Mouse (Mus musculus): Measurements from ENCODE around the gene Klc2.

Gene Klc2

DNA sequence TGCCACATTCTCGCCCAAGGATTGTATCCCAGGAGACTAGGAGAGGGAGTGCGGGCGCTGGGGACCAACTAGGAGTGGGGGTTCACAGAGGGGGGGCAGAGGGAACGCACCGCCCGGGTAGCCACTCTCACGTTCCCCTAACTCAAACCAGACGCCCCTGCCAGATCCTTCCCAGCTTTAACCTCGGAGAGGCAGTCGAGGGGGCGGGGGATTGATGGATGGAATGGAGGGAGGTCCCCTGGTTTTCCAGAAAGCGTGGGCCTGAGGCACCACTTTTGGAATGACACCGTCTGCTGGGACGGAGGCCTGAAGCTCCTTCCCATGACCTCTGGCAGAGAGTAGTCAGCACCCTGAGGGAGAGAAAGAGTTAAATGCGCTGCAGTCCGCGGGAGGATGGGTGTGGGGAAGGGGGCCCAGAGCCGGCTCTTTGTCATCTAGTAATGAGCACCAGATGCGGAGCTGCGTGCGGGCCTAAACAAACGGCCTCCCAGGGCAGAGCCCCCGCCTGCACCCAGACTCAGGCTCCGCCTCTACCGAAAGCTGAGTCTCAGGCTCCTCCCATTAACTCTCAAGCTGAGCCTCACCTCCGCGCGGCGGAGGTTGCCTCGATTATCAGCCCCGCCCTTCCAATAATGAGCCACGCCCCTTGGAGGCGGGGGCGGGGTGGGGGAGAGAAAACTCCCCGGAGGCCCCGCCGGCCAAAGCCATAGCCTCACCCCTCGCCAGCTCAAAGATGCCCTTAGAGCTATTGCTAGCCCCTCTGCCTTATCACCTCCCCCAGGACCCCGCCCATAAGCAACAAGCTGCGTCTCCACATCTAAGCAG lies 46.6 kb downstream of the Klc2 start:
- peak; percentile 93 for DNase-seq

DNA sequence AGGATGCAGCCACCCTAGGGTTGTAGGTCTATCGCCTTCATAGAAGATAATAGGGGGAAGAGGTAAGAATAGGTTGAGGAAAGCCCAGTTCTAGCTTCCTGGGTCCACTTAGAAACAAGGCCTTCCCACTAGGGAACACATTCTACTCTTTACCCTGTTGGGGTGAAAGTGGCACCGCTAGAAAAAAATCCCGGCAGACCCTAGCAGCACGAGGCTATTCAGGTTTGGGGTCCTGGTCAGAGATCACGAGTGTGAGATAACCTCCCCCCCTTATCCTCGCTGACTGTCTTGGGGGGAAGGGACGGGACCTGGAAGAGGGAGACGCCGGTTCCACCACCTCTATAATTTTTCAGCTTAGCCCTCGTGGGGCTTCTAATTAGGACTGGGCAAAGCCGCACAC lies 47.3 kb downstream of the Klc2 start:
- no peak for DNase-seq

DNA sequence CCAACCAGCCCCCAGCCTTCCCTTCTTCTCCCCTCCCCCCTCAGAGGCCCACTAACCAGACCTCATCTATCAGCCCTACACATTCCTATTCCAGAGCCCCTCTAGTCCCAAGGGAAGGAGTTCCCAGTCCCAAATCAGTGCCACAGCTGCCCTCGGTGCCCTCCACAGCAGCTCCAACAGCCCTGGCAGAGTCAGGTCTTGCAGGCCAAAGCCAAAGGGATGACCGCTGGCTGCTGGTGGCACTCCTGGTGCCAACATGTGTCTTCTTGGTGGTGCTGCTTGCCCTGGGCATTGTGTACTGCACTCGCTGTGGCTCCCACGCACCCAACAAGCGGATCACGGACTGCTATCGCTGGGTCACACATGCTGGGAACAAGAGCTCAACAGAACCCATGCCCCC lies 48.4 kb downstream of the Klc2 start:
- DNase-seq = no peak

DNA sequence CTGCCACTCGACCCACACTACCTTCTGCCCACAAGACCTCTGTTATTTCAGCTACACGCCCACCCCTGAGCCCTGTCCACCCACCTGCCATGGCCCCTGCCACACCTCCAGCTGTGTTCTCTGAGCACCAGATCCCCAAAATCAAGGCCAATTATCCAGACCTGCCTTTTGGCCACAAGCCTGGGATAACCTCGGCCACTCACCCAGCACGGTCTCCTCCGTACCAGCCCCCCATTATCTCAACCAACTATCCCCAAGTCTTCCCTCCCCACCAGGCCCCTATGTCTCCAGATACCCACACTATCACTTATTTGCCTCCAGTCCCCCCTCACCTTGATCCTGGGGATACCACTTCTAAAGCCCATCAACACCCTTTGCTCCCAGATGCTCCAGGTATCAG lies 48.9 kb downstream of the Klc2 start:
- no peak for DNase-seq

DNA sequence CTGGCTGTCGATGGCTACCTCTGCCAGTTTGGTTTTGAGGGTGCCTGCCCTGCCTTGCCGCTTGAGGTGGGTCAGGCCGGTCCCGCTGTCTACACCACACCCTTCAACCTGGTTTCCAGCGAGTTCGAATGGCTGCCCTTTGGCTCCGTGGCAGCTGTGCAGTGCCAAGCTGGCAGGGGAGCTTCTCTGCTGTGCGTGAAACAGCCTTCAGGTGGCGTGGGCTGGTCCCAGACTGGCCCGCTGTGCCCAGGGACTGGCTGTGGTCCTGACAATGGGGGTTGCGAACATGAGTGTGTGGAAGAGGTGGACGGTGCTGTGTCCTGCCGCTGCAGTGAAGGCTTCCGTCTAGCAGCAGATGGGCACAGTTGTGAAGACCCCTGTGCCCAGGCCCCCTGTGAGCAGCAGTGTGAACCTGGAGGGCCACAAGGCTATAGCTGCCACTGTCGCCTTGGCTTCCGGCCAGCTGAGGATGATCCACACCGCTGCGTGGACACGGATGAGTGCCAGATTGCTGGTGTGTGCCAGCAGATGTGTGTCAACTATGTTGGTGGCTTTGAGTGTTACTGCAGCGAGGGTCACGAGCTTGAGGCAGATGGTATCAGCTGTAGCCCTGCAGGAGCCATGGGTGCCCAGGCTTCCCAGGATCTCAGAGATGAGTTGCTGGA lies 49.7 kb downstream of the Klc2 start:
- DNase-seq = no peak

DNA sequence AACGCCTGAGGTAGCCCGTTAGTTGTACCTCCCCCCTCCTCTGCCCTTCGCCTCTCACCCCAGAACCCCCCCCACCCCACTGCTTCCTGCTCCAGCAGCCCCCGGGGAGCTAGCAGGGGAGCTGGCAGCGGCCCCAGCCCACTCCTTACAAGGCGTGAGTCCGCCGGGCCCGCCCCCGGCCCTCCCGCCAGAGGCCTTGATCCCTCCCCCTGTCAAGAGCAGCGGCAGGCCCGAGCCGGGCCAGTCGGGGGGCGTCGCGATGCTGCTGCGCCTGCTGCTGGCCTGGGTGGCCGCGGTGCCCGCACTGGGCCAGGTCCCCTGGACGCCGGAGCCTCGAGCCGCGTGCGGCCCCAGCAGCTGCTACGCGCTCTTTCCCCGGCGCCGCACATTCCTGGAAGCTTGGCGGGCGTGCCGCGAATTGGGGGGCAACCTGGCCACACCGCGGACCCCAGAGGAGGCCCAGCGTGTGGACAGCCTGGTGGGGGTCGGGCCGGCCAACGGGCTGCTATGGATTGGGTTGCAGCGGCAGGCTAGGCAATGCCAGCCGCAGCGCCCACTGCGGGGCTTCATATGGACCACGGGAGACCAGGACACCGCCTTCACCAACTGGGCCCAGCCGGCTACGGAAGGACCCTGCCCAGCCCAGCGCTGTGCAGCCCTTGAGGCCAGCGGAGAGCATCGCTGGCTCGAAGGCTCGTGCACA lies 50.3 kb downstream of the Klc2 start, which contains the start of gene Cd248:
Cd248 (plus strand) TSS at position 212 of the 703 bp plus-strand sequence.
- DNase-seq = peak; percentile 88

DNA sequence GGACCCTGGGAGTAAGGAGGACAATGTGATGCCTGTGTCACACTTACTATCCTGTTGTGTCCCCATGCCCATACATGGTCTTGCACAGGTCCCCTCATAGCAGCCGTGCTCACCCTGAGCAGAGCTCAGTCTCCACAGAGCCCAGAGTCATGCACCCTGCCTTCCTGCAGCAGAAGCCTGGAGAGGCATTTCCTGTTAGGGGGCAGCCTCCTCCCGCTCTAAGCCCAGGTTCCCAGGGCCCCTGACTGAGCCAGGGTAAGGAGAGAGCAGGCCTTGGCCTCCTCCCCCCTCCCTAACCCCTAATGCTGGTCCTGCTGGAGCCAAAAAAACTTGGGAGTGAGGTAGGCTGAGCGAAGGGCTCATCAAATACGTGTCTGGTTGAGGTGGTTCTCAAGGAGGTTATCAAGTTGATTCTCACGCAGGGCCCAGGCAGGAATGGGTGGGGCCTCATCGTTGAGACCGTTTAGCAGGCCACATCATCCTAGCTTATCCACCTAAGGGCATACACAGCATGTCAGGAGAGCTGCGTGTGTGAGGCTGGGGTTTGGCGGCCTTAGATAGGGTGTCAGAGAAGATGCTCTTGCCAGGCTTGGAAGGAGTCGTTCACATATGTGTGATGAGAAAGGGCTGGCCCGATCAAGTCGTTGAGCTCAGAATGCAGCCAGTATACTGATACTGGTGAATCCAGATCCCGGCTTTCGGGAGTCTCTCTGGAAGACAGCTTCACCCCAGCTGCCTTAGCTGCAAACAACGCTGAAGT lies 51.1 kb downstream of the Klc2 start:
- peak; percentile 49 for DNase-seq

DNA sequence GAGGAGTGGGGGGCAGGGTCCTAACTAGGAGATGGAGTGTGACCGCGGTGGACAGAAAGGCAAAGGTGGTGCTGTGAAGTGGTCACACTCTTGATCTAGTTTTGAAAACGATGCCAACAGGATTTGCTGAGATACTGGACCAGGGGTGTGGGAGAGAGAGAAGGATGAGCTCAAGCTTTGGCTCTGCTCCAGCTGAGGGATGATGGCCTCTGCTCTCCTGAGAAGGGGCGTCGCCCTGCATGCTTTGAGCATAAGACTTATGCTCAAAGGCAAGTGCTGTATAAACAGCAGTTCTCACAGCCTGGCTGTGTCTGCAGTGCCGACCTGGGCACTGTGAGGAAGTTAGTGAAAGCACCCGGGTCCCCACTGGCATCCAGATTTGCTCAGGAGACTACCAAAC lies 53.3 kb downstream of the Klc2 start:
- peak; percentile 50 for DNase-seq

DNA sequence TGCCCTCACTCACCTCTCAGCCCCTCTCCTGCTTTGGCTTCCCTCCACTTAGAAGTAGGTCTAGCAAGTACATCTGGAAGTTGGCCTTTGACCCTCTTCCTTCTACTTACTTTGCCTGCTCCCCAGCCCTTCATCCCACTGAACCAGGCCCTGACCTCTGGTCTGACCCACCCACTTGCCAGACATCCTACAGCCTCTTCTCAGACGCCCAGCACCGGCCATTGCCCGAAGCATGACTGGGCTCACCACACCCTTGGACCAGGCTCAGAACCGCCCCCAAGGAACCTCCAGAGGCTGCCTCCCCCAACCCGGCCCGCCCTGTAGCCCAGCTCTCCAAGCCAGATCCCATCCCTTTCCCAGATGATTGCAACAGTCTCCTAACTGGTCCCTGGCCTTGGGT lies 55.9 kb downstream of the Klc2 start:
- DNase-seq = peak; percentile 50

DNA sequence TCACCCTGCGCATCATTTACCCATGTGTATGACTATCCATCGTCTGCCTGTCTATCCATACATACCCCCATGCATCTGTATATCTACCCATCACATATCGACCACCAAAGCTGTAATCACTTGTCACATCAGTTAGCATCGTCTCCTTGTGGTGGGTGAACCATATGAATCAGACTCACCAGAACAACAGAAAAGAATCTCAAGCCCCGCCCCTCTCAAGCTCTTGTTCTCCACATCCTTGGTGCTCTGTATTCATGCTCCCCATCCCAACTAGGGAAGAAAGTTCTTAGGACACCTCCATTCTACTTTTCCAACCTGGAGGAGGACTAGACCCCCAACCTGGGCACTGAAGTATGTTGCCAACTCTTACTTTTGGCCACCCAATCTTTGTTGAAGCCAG lies 56.3 kb downstream of the Klc2 start:
- no peak for DNase-seq

DNA sequence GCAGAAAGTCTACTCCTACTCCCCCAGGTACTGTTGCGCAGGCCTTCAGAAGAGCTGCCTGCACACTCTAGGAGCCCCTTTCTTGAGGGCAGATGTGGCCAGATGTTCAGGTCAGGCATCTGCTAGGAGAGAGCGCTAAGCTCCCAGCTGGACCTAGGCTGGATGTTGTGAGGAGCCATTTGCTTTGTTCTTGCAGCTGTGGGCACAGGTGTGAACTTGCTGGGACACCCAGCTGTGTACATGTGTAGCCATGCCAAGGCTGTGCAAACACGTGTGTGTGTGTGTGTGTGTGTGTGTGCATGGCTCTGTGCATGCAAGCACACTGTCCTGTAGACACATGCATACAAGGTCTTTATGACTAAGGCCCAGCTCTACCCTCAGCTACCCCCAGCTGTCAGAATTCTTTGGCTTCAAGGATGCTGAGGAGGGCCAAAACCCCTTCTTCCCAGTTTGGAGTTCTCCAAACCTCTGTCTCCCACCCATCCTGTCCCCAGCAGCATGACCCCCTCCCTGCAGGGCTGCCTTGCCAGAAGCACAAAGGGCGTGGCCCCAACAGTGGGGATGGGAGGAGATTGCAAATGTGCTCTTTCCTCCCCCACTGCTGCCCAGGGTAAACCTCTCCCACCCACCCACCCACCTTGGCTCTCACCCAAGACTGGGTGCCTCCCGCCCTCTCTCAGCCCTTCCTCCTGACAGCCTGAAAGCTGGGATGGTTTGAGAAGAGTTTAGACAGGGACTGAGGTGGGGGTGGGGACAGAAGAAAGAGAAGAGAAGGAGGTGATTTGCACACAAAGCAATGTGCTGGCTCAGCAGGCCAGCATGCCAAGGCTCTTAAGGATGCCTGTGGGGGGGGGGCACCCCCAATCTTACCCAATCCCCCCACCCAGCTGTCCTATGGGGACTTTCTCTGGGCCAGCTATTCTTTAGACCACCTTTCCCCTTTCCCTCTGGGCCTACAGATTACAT lies 57.7 kb downstream of the Klc2 start:
- peak; percentile 91 for DNase-seq

DNA sequence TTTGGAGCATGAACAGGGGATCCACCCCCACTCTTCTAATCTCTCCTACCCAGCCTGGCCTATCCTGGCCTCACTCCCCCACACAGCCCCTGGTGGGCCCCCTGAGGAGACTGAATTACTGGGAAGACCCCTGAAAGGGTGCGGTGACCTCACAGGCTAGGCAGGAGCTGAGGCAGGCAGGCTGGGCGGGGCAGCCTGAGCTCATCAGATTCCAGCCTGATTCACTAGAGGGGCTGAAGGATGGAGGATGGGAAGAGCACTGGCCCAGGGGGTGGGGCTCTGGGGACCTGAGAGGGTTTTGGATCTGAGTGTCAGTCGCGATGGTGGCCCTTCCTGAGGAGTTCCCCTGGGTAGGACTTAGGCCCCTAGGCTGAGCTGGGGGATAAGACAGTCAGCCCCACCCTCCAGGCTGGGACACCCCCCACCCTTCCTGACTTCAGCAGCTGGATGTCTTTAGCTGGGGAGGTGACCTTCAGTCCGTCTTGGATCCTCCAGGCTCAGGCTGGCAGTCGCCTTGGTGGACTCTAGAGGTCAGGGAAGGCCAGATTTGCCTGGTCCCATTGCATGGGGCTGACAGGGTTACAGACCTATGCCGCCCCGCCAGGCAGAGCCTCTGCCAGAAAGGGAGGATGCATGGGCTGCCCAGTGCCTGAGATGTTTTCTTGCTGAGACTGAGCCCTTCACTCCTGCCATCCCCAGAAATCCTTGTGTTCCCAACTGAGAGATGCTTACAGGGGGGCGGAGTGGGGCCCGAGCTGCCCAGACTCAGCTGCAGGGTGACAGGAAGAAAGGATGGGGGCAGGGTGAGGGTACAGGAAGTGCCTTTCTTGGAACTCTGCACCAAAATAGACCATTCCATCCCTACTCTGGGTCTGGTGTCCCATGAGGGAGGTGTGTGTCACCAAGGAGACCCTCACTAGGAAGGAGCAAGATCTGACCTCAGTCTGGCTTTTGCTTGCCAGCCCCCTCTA lies 59.3 kb downstream of the Klc2 start:
- DNase-seq = peak; percentile 87

DNA sequence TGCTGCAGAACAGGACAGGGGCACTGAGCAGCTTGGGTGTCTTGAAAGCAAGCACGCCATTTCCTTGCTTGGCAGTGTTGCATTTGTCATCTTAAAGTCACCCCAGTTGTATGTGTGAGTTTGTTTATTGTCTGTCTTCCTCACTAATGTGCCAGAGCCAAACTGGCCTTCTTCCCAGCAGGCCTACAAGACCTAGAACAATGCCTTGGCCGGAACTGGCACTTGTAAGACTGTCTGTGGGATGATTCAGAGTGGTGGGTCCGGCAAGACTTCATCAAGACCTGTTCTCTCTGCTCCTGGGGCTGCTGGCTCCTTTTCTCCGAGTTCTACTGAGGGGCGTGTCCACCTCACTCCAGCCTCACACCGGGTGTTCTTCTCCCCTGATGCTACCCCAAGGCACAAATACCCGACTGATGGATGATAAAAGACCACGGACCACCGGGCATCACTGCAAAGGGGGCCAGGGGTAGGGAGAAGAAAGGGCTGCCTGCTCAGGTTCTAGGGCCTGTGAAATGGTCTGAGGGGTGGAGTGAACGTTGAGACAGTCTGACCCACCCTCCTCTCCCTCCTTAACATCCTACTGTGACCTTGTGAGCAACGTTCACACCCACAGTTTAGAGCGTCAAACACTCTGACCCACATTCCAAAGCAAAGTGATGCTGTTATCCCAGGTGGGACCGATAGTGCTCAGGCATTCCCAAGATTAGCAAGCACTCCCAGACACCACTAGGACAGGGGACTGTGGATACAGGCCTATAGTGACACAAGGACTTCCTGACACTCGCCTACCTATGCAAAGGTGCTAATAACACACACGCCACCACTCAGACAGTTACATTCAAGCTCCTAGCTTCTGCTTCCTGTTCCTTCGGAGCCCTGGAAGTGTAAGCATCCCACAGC lies 60.2 kb downstream of the Klc2 start:
- peak; percentile 86 for DNase-seq
